In genomic region chrX:71425746-71426519, GRCm38 (mm10) we compare ENCODE assay signal across 8 mouse cellular contexts.
DNase-seq lines count a peak whose midpoint lies in the region; ATAC-seq and TF ChIP-seq lines count a peak whose summit lies in the region.

No protein-coding gene starts in this region.

- TF ChIP-seq CTCF in layer of hippocampus, adult 2 months (conservative IDR thresholded peaks at IDR 0.05) = peak; percentile 85
- peak; percentile 83 for TF ChIP-seq CTCF in lung, adult 2 months (IDR thresholded peaks at IDR 0.05; ENCODE audit: insufficient read depth, low read length)

- no peak overlapping the region for H3K27ac ChIP-seq in ES-E14 (ENCODE audit: insufficient read depth, low read depth, low read length, poor library complexity, severe bottlenecking)
- H3K27ac ChIP-seq in forebrain, embryonic 13.5 days = no peak overlapping the region
- H3K27ac ChIP-seq in layer of hippocampus, adult 2 months = no peak overlapping the region

- H3K9me3 ChIP-seq in ES-E14 (ENCODE audit: control insufficient read depth, insufficient read depth, low read depth, low read length) = no peaks in the 10 kb centered on the region
- H3K9me3 ChIP-seq in forebrain, embryonic 13.5 days (replicated peaks) = no peaks in the 10 kb centered on the region

- H3K4me3 ChIP-seq in ES-E14 (ENCODE audit: insufficient read depth in 1 of 2, low read depth in 1 of 2, low read length in 2 of 2, poor library complexity in 1 of 2, severe bottlenecking in 1 of 2) = no peak overlapping the region
- H3K4me3 ChIP-seq in forebrain, embryonic 13.5 days = no peak overlapping the region
- H3K4me3 ChIP-seq in layer of hippocampus, adult 2 months = no peak overlapping the region
- H3K4me3 ChIP-seq in lung, adult 2 months (replicated peaks; ENCODE audit: extremely low read depth, low read depth, low read length) = no peak overlapping the region

- H3K4me1 ChIP-seq in ES-E14 (ENCODE audit: control insufficient read depth in 2 of 2, insufficient read depth in 2 of 2, low read length in 2 of 2, poor library complexity in 1 of 2) = no peaks in the 10 kb centered on the region
- H3K4me1 ChIP-seq in forebrain, embryonic 13.5 days = peaks cover 5% of the 10 kb centered on the region; the same call in 1 of the 2 replicates
- no peaks in the 10 kb centered on the region for H3K4me1 ChIP-seq in lung, adult 2 months (ENCODE audit: control insufficient read depth, insufficient read depth, low read length)

- no peaks in the 10 kb centered on the region for H3K27me3 ChIP-seq in forebrain, embryonic 13.5 days

- in situ Hi-C loops in ES-E14 (cut with MboI; ENCODE audit: low sequenced_read_pairs in 2 of 2, unreplicated experiment in 2 of 2) = loop anchor here (10.0 to 25.0 kb wide), 2 partner anchors 186 to 199 kb away; no protein-coding TSS in a partner anchor

- WGBS in forebrain, embryonic 13.5 days = 48% methylated on average over 9 of the region's 9 CpGs
- 50% methylated on average over 9 of the region's 9 CpGs for WGBS in lung, adult 2 months

- DNase-seq in ES-E14 (ENCODE audit: low read depth, low spot score) = peak; percentile 41
- DNase-seq in c-Kit-positive CD71-positive TER-119-negative erythroid progenitor cells, embryonic 14.5 days (ENCODE audit: low read depth) = peak; percentile 66
- peak; percentile 52 to 83 for DNase-seq in layer of hippocampus, adult 2 months (ENCODE audit: low spot score in 2 of 2)
- peak; percentile 69 for DNase-seq in lung, adult 2 months
- DNase-seq in ovary, postnatal 36 days (ENCODE audit: low spot score) = peak; percentile 79
- peak; percentile 49 to 81 for DNase-seq in thymus, postnatal 10 days (ENCODE audit: low spot score in 2 of 2)

- TF ChIP-seq POLR2A in lung, adult 2 months (IDR thresholded peaks at IDR 0.05; ENCODE audit: borderline replicate concordance, extremely low read depth, low read depth, low read length) = no peak

- ATAC-seq in forebrain, embryonic 13.5 days = peak; percentile 83
- peak; percentile 76 to 86 for ATAC-seq in hematopoietic stem cell, adult 5-6 weeks (replicated peaks in 1 of 2; ENCODE audit: insufficient read depth in 1 of 2, low FRiP score in 2 of 2, low TSS enrichment in 1 of 2, low read depth in 1 of 2, poor library complexity in 2 of 2, severe bottlenecking in 2 of 2)

- H3K36me3 ChIP-seq in ES-E14 (ENCODE audit: control insufficient read depth, insufficient read depth, low read length, poor library complexity, severe bottlenecking) = no peaks in the 10 kb centered on the region
- no peaks in the 10 kb centered on the region for H3K36me3 ChIP-seq in forebrain, embryonic 13.5 days (ENCODE audit: poor library complexity, severe bottlenecking)

- H3K9ac ChIP-seq in ES-E14 (ENCODE audit: insufficient read depth, low read depth, low read length, poor library complexity, severe bottlenecking) = no peak overlapping the region
- H3K9ac ChIP-seq in forebrain, embryonic 13.5 days = no peak overlapping the region

- no peak overlapping the region for H3K4me2 ChIP-seq in forebrain, embryonic 13.5 days

TF ChIP-seq in ES-E14, 5 proteins besides CTCF, POLR2A, EP300 and RAD21:
- TF ChIP-seq HCFC1 (IDR thresholded peaks at IDR 0.05; ENCODE audit: borderline replicate concordance, insufficient read depth, low read length) (no peak), ZNF384 (IDR thresholded peaks at IDR 0.05; ENCODE audit: low read depth, low read length) (no peak), CHD2 (IDR thresholded peaks at IDR 0.05; ENCODE audit: low read depth, low read length) (no peak), ZC3H11A (IDR thresholded peaks at IDR 0.05; ENCODE audit: borderline replicate concordance, low read depth, low read length) (no peak), MAFK (IDR thresholded peaks at IDR 0.05; ENCODE audit: insufficient read depth, low read depth, low read length) (no peak)
TF ChIP-seq in ES-E14: peak in this region for 0.
